Mouse (Mus musculus) bone marrow macrophage, adult 2 months (primary cell): ENCODE data around the gene Os9.

ENCODE experiments used
- CTCF ChIP-seq: IDR thresholded peaks from 2 replicates; pipeline ENCODE4 v1.5.1; 2012; ENCODE audit warnings: low read depth, mild to moderate bottlenecking, low read length, moderate library complexity
- POLR2A ChIP-seq: IDR thresholded peaks from 2 replicates; pipeline ENCODE4 v1.6.1; 2012; ENCODE audit warnings: mild to moderate bottlenecking, low read depth, low read length, borderline replicate concordance

- TF ChIP-seq CTCF (no peak), POLR2A (no peak)
Measured at GRCm38 (mm10) chr10:127132469-127132868, 11.5 kb upstream of the Os9 start.
